Mouse (Mus musculus) small intestine, adult 2 months (tissue): Measurements from ENCODE around the gene Pnmt. TPM values are rescaled to one million over a fixed set of nuclear protein-coding genes. Genes with fewer than 3 reads are reported as not detected.
A peak's percentile ranks its signal among the peaks of the same experiment; 100 is the strongest.

Experiments
- H3K27ac ChIP-seq: fragments of 200-500 bp; 2 replicates; pipeline ENCODE4 v1.5.1; 2012; ENCODE audit warnings: low read depth, low read length, control low read depth, inconsistent platforms; ENCODE audit not compliant: insufficient read depth
- H3K27me3 ChIP-seq: fragments of 200-500 bp; 2 replicates; pipeline ENCODE4 v1.6.1; 2012; ENCODE audit warnings: mild to moderate bottlenecking, moderate library complexity, low read length, inconsistent platforms; ENCODE audit not compliant: control insufficient read depth, insufficient read depth
- H3K36me3 ChIP-seq: fragments of 200-500 bp; 2 replicates; pipeline ENCODE4 v1.6.1; 2012; ENCODE audit warnings: mild to moderate bottlenecking, low read length, control low read depth, inconsistent platforms; ENCODE audit not compliant: control insufficient read depth, insufficient read depth
- H3K4me1 ChIP-seq: fragments of 200-500 bp; 2 replicates; pipeline ENCODE4 v1.6.1; 2012; ENCODE audit warnings: low read length, inconsistent platforms, mixed read lengths; ENCODE audit not compliant: control insufficient read depth, insufficient read depth, insufficient read length
- H3K4me3 ChIP-seq: fragments of 200-500 bp; 2 replicates; pipeline ENCODE4 v1.5.1; 2012; ENCODE audit warnings: low read depth, mild to moderate bottlenecking, control low read depth, inconsistent platforms, low read length, moderate library complexity
- CTCF ChIP-seq: fragments of 200-500 bp; IDR thresholded peaks from 2 replicates; pipeline ENCODE4 v1.5.1; 2012; ENCODE audit warnings: low read depth, mild to moderate bottlenecking, control low read depth, inconsistent platforms, low read length, moderate library complexity, mixed read lengths; ENCODE audit not compliant: insufficient replicate concordance, insufficient read length; ENCODE audit errors: extremely low read depth
- POLR2A ChIP-seq: fragments of 200-500 bp; IDR thresholded peaks from 2 replicates; pipeline ENCODE4 v1.6.1; 2012; ENCODE audit warnings: low read depth, mild to moderate bottlenecking, control low read depth, inconsistent platforms, low read length, moderate library complexity
- WGBS: fragments of 180-500 bp; shearing (Covaris S2); methylation state at CpG from one replicate; pipeline ENCODE4 v1.1.7; 2018; 5-methylcytosine and 5-hydroxymethylcytosine counted together
- polyA plus RNA-seq: library from polyadenylated mRNA; depleted of rRNA; stranded (reverse); fragments of >200 nt; gene quantifications from 2 replicates; pipeline ENCODE4 v1.2.3, GENCODE M21; 2012

The Pnmt gene
- polyA plus RNA-seq, 1 experiment: not detected

GRCm38 (mm10) chr11:98417074-98417473 lies 30.8 kb downstream of the Pnmt start:
- TF ChIP-seq POLR2A (no peak), CTCF (no peak)
- Histone ChIP-seq H3K4me1 (peaks cover 38% of the 10 kb centered on the region), H3K4me3 (no peak overlapping the region), H3K36me3 (peaks cover 27% of the 10 kb centered on the region), H3K27ac (peak overlapping the region; percentile 47; the same call in 1 of the 2 replicates), H3K27me3 (no peaks in the 10 kb centered on the region)
- WGBS: 14% methylated on average over 1 of the region's 1 CpGs

GRCm38 (mm10) chr11:98418273-98418672 lies 32.0 kb downstream of the Pnmt start:
- TF ChIP-seq CTCF (no peak), POLR2A (no peak)
- H3K36me3 ChIP-seq: peaks cover 39% of the 10 kb centered on the region
- no peak overlapping the region for H3K4me3 ChIP-seq
- no peak overlapping the region for H3K27ac ChIP-seq
- H3K27me3 ChIP-seq: no peaks in the 10 kb centered on the region
- 27% methylated on average over 6 of the region's 6 CpGs for WGBS
- peaks cover 37% of the 10 kb centered on the region for H3K4me1 ChIP-seq

GRCm38 (mm10) chr11:98418939-98419547 lies 32.8 kb downstream of the Pnmt start:
- TF ChIP-seq POLR2A (no peak), CTCF (no peak)
- H3K36me3 ChIP-seq: peaks cover 47% of the 10 kb centered on the region
- peak overlapping the region; percentile 41; the same call in 1 of the 2 replicates for H3K27ac ChIP-seq
- no peaks in the 10 kb centered on the region for H3K27me3 ChIP-seq
- no peak overlapping the region for H3K4me3 ChIP-seq
- peaks cover 37% of the 10 kb centered on the region for H3K4me1 ChIP-seq
- 29% methylated on average over 10 of the region's 10 CpGs for WGBS

- WGBS: 52% methylated on average over 7 of the region's 7 CpGs
- H3K27ac ChIP-seq: peak overlapping the region; percentile 44
- no peak overlapping the region for H3K4me3 ChIP-seq
- no peaks in the 10 kb centered on the region for H3K27me3 ChIP-seq
- TF ChIP-seq CTCF: no peak
- TF ChIP-seq POLR2A: no peak
- H3K36me3 ChIP-seq: peaks cover 80% of the 10 kb centered on the region
- peaks cover 22% of the 10 kb centered on the region for H3K4me1 ChIP-seq
Observed at GRCm38 (mm10) chr11:98426592-98426991, 40.3 kb downstream of the Pnmt start.

- TF ChIP-seq CTCF (no peak), POLR2A (no peak)
- H3K4me1 ChIP-seq: peaks cover 22% of the 10 kb centered on the region
- no peaks in the 10 kb centered on the region for H3K27me3 ChIP-seq
- H3K4me3 ChIP-seq: no peak overlapping the region
- peak overlapping the region; percentile 67 for H3K27ac ChIP-seq
- WGBS: 24% methylated on average over 5 of the region's 5 CpGs
- H3K36me3 ChIP-seq: peaks cover 79% of the 10 kb centered on the region
Observed at GRCm38 (mm10) chr11:98428436-98428835, 42.2 kb downstream of the Pnmt start.

GRCm38 (mm10) chr11:98431743-98432502 lies 45.7 kb downstream of the Pnmt start:
- WGBS: 84% methylated on average over 9 of the region's 9 CpGs
- peaks cover 90% of the 10 kb centered on the region for H3K36me3 ChIP-seq
- TF ChIP-seq POLR2A: no peak
- no peak for TF ChIP-seq CTCF

GRCm38 (mm10) chr11:98435723-98436122 lies 49.5 kb downstream of the Pnmt start:
- H3K36me3 ChIP-seq: peaks cover 63% of the 10 kb centered on the region
- no peaks in the 10 kb centered on the region for H3K27me3 ChIP-seq
- H3K4me3 ChIP-seq: no peak overlapping the region
- 86% methylated on average over 9 of the region's 9 CpGs for WGBS
- TF ChIP-seq CTCF: no peak
- no peak for TF ChIP-seq POLR2A
- H3K4me1 ChIP-seq: peaks cover 4% of the 10 kb centered on the region; the same call in 1 of the 2 replicates
- H3K27ac ChIP-seq: no peak overlapping the region

More at GRCm38 (mm10) chr11:98431743-98432502, 45.7 kb downstream of the Pnmt start:
- H3K4me3 ChIP-seq: no peak overlapping the region
- no peak overlapping the region for H3K27ac ChIP-seq
- no peaks in the 10 kb centered on the region for H3K27me3 ChIP-seq
- peaks cover 16% of the 10 kb centered on the region for H3K4me1 ChIP-seq
